Mouse (Mus musculus): Measurements from ENCODE around the gene Zfp428. TPM values are rescaled to one million over a fixed set of nuclear protein-coding genes. Genes with fewer than 3 reads are reported as not detected.

Zfp428 gene
- polyA plus RNA-seq, 1 experiment from 2014 or later: 336 TPM

- Histone ChIP-seq H3K27ac (no peak overlapping the region), H3K4me2 (no peak overlapping the region), H3K4me3 (no peak overlapping the region), H3K36me3 (replicated peaks) (no peaks in the 10 kb centered on the region), H3K9me3 (no peaks in the 10 kb centered on the region), H3K27me3 (replicated peaks) (no peaks in the 10 kb centered on the region), H3K4me1 (no peaks in the 10 kb centered on the region), H3K9ac (no peak overlapping the region)
- ATAC-seq (replicated peaks): 0 out of 2 replicates have a peak, but pooled peaks have one; percentile 22
- WGBS: 73% methylated on average over 7 of the region's 7 CpGs
Measured at GRCm38 (mm10) chr7:24472937-24473336, 33.9 kb upstream of the Zfp428 start.

- WGBS: 40% methylated on average over 10 of the region's 10 CpGs
Measured at GRCm38 (mm10) chr7:24473913-24474529, 32.8 kb upstream of the Zfp428 start.

GRCm38 (mm10) chr7:24474811-24475506 is 31.8 kb upstream of the Zfp428 start:
- H3K9ac ChIP-seq: no peak overlapping the region
- H3K4me2 ChIP-seq: no peak overlapping the region
- H3K27me3 ChIP-seq (replicated peaks): no peaks in the 10 kb centered on the region
- WGBS: 30% methylated on average over 21 of the region's 21 CpGs
- H3K4me1 ChIP-seq: peaks cover 5% of the 10 kb centered on the region
- no peaks in the 10 kb centered on the region for H3K9me3 ChIP-seq
- no peak overlapping the region for H3K27ac ChIP-seq
- no peak overlapping the region for H3K4me3 ChIP-seq
- ATAC-seq (replicated peaks): no peak
- no peaks in the 10 kb centered on the region for H3K36me3 ChIP-seq (replicated peaks)

More at GRCm38 (mm10) chr7:24473913-24474529, 32.8 kb upstream of the Zfp428 start:
- H3K27ac ChIP-seq: no peak overlapping the region
- ATAC-seq (replicated peaks): 0 out of 2 replicates have a peak, but pooled peaks have one; percentile 22
- no peak overlapping the region for H3K4me2 ChIP-seq
- no peak overlapping the region for H3K4me3 ChIP-seq
- H3K9me3 ChIP-seq: no peaks in the 10 kb centered on the region
- H3K36me3 ChIP-seq (replicated peaks): no peaks in the 10 kb centered on the region
- no peak overlapping the region for H3K9ac ChIP-seq
- no peaks in the 10 kb centered on the region for H3K27me3 ChIP-seq (replicated peaks)
- no peaks in the 10 kb centered on the region for H3K4me1 ChIP-seq

GRCm38 (mm10) chr7:24476338-24476737 is 30.5 kb upstream of the Zfp428 start:
- no peaks in the 10 kb centered on the region for H3K36me3 ChIP-seq (replicated peaks)
- no peaks in the 10 kb centered on the region for H3K27me3 ChIP-seq (replicated peaks)
- H3K27ac ChIP-seq: no peak overlapping the region
- no peak for ATAC-seq (replicated peaks)
- WGBS: 80% methylated on average over 8 of the region's 8 CpGs
- H3K4me2 ChIP-seq: no peak overlapping the region
- no peak overlapping the region for H3K9ac ChIP-seq
- H3K9me3 ChIP-seq: no peaks in the 10 kb centered on the region
- no peak overlapping the region for H3K4me3 ChIP-seq
- H3K4me1 ChIP-seq: peaks cover 18% of the 10 kb centered on the region

GRCm38 (mm10) chr7:24476856-24477255 is 29.9 kb upstream of the Zfp428 start:
- no peak overlapping the region for H3K27ac ChIP-seq
- H3K9me3 ChIP-seq: no peaks in the 10 kb centered on the region
- no peak overlapping the region for H3K9ac ChIP-seq
- ATAC-seq (replicated peaks): no peak
- no peak overlapping the region for H3K4me2 ChIP-seq
- no peak overlapping the region for H3K4me3 ChIP-seq
- H3K36me3 ChIP-seq (replicated peaks): no peaks in the 10 kb centered on the region
- H3K27me3 ChIP-seq (replicated peaks): no peaks in the 10 kb centered on the region
- peaks cover 18% of the 10 kb centered on the region for H3K4me1 ChIP-seq
- WGBS: 87% methylated on average over 7 of the region's 7 CpGs

- H3K4me3 ChIP-seq: no peak overlapping the region
- H3K27me3 ChIP-seq (replicated peaks): no peaks in the 10 kb centered on the region
- no peak for ATAC-seq (replicated peaks)
- H3K9me3 ChIP-seq: no peaks in the 10 kb centered on the region
- H3K4me2 ChIP-seq: no peak overlapping the region
- no peaks in the 10 kb centered on the region for H3K36me3 ChIP-seq (replicated peaks)
- no peak overlapping the region for H3K9ac ChIP-seq
- WGBS: 87% methylated on average over 5 of the region's 5 CpGs
- no peak overlapping the region for H3K27ac ChIP-seq
- peaks cover 31% of the 10 kb centered on the region for H3K4me1 ChIP-seq
Measured at GRCm38 (mm10) chr7:24478911-24479310, 27.9 kb upstream of the Zfp428 start.

- Histone ChIP-seq H3K4me2 (peak overlapping the region; percentile 72; the same call in 1 of the 2 replicates), H3K4me1 (peaks cover 39% of the 10 kb centered on the region), H3K9ac (no peak overlapping the region), H3K27ac (no peak overlapping the region), H3K27me3 (replicated peaks) (no peaks in the 10 kb centered on the region), H3K9me3 (no peaks in the 10 kb centered on the region), H3K4me3 (no peak overlapping the region), H3K36me3 (replicated peaks) (no peaks in the 10 kb centered on the region)
- WGBS: 94% methylated on average over 2 of the region's 2 CpGs
- ATAC-seq (replicated peaks): no peak
Measured at GRCm38 (mm10) chr7:24479685-24480084, 27.1 kb upstream of the Zfp428 start.

GRCm38 (mm10) chr7:24480121-24480941 is 26.5 kb upstream of the Zfp428 start:
- peak overlapping the region; percentile 89; the same call in 1 of the 2 replicates for H3K9ac ChIP-seq
- peak overlapping the region; percentile 72 for H3K4me2 ChIP-seq
- H3K9me3 ChIP-seq: no peaks in the 10 kb centered on the region
- 46% methylated on average over 18 of the region's 18 CpGs for WGBS
- no peaks in the 10 kb centered on the region for H3K36me3 ChIP-seq (replicated peaks)
- no peak for ATAC-seq (replicated peaks)
- no peak overlapping the region for H3K27ac ChIP-seq
- no peaks in the 10 kb centered on the region for H3K27me3 ChIP-seq (replicated peaks)
- peaks cover 45% of the 10 kb centered on the region for H3K4me1 ChIP-seq
- H3K4me3 ChIP-seq: peak overlapping the region; percentile 78

GRCm38 (mm10) chr7:24480986-24481473 is 25.8 kb upstream of the Zfp428 start:
- Histone ChIP-seq H3K4me2 (peak overlapping the region; percentile 72), H3K4me1 (peaks cover 52% of the 10 kb centered on the region), H3K27me3 (replicated peaks) (no peaks in the 10 kb centered on the region), H3K9ac (peak overlapping the region; percentile 89), H3K36me3 (replicated peaks) (no peaks in the 10 kb centered on the region), H3K9me3 (no peaks in the 10 kb centered on the region), H3K4me3 (peak overlapping the region; percentile 78), H3K27ac (peak overlapping the region; percentile 86)
- WGBS: 10% methylated on average over 14 of the region's 14 CpGs
- ATAC-seq (replicated peaks): peak; percentile 64

- H3K4me2 ChIP-seq: peak within 1 kb of the TSS; percentile 72
- H3K9me3 ChIP-seq: no peaks in the 10 kb centered on the region
- H3K36me3 ChIP-seq (replicated peaks): no peaks in the 10 kb centered on the region
- H3K27ac ChIP-seq: peak within 1 kb of the TSS; percentile 86
- H3K4me1 ChIP-seq: peaks cover 58% of the 10 kb centered on the region
- H3K4me3 ChIP-seq: peak within 1 kb of the TSS; percentile 78
- peak; percentile 87 for ATAC-seq (replicated peaks)
- H3K9ac ChIP-seq: peak within 1 kb of the TSS; percentile 89
- WGBS: under 1% methylated on average over 59 of the region's 83 CpGs
- no peaks in the 10 kb centered on the region for H3K27me3 ChIP-seq (replicated peaks)
Measured at GRCm38 (mm10) chr7:24481474-24482207, 25.2 kb upstream of the Zfp428 start, which contains the start of gene Cadm4. Cadm4 (plus strand) TSS chr7:24482023.

- ATAC-seq (replicated peaks): peak; percentile 10
- Histone ChIP-seq H3K4me3 (peak overlapping the region; percentile 78), H3K9ac (peak overlapping the region; percentile 89), H3K27me3 (replicated peaks) (no peaks in the 10 kb centered on the region), H3K9me3 (no peaks in the 10 kb centered on the region), H3K27ac (peak overlapping the region; percentile 86), H3K4me2 (peak overlapping the region; percentile 72), H3K4me1 (peaks cover 66% of the 10 kb centered on the region), H3K36me3 (replicated peaks) (no peaks in the 10 kb centered on the region)
- 1% methylated on average over 23 of the region's 38 CpGs for WGBS
Measured at GRCm38 (mm10) chr7:24482208-24483020, 24.4 kb upstream of the Zfp428 start.

Measured in midbrain, embryonic 15.5 days (tissue).